Mouse (Mus musculus): ENCODE results near the gene Neurod2. TPM values are rescaled to one million over a fixed set of nuclear protein-coding genes. Genes with fewer than 3 reads are reported as not detected.

Neurod2 gene
- total RNA-seq (2023) = not detected

DNA sequence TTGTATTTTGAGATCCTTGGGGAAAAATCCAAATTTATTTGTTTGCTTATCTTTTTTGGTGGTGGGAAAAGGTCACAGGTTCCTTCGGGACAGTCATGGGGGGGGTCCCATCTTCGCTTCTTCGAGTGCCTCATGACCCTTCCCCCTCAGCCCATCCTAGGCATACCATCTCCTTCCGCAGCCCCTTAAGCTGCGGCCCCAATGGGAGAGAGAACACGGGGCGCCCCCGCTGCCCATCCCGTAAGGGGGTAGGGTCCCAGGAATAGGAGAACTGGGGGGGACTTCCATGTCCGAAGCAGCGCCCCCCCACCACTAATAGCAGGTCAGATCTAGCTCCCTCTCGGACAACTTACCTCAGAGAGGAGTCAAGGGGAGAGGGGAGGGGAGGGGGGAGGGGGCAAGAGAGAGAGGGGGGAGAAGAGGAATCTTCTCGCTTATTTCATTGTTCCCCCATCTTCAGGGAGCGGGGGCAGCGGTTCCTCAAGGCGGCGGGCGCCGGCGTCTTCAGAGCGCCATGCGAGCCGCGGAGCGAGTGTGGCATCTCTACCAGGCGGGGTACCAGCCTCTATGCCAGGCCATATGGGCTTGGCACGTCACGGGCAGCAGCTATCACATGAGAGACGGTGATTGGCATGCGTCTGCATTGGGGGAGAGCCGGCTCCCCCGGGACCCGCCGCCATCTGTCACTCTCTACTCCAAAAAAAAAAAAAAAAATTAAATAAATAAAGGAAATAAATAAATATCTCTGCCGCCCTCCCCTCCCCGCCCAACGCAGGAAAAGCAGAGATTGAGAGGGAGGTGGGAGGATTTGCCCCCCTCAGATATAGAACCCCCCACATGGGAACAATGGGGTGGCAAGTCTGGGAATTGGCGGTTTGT is at the start of gene Neurod2:
Gene Neurod2, minus strand, starts transcription at position 568 of the 879 bp plus-strand sequence.

DNA sequence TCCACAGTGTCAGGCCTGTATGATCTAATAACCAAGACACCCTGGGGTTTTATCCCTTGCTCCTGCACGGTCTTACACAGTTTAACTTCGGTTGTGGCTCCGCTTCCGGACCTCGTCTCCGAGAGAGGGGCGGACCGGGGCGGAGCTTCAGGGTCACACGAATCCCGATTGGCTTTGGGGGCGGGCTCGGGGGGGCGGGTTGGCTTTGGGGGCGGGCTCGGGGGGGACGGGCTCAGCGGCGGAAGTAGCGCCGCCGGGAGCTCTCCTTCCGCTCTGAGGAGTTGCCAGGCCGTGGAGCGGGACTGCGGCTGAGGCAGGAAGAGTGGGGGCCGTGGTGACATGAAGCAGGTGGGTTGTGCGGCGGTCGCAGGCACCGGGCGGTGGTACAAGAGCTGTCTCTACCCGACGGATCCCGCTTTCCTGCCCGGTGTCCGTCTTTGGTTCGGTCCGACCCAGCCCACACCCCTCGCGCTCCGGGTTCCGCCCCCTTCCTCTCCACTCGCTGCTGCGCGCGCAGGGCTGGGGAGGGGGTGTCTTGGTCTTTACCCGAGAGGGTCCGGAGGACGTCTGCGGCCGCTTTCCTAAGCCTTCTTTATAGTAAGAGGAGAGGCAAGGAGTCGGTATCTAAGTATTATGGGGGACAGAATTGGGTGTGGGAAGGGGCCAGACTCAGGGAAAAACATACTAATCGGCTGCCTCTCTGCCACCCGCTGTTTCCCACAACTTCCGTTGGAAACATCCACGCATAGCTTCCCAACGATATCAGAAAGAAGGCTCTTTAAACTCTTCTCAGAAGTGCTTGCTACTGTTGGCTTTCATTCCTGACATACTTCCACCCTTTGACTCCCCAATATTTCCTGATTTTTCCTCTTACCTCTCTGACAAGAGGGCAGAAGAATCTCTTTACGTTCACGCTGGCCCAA is 29.0 kb upstream of the Neurod2 start, which contains the start of gene Stard3:
Gene Stard3, plus strand, starts transcription at position 208 of the 923 bp plus-strand sequence.

GRCm38 (mm10) chr11:98348083-98348961 is 18.9 kb upstream of the Neurod2 start, which contains the start of gene Ppp1r1b:
Gene Ppp1r1b (plus strand): TSS chr11:98348404.

Other genes starting within 250 kb of the Neurod2 start
- 10 to 100 TPM; 47.0 to 47.5 TPM for gene Fbxl20, start 179.2 kb downstream of the Neurod2 start, total RNA-seq (2023)
- 10 to 100 TPM; 76.9 to 80.2 TPM for gene Med1, start 136.4 kb downstream of the Neurod2 start, total RNA-seq (2023)
- gene Cdk12, start 126.6 kb downstream of the Neurod2 start, total RNA-seq (2023) = 100 to 1,000 TPM; 108 to 113 TPM
- gene Ppp1r1b, start 18.8 kb upstream of the Neurod2 start, total RNA-seq (2023) = not detected
- gene Stard3, start 28.7 kb upstream of the Neurod2 start, total RNA-seq (2023) = 10 to 100 TPM; 38.0 to 48.9 TPM
- not detected for gene Tcap, start 54.2 kb upstream of the Neurod2 start, total RNA-seq (2023)
- not detected for gene Pnmt, start 56.8 kb upstream of the Neurod2 start, total RNA-seq (2023)
- 10 to 100 TPM; 11.1 to 14.0 TPM for gene Pgap3, start 70.8 kb upstream of the Neurod2 start, total RNA-seq (2023)
- gene Erbb2, start 82.8 kb upstream of the Neurod2 start, total RNA-seq (2023) = under 1 TPM in 1 of 2 experiments, not detected in 1; 0.12 TPM
- gene Mien1, start 109.3 kb upstream of the Neurod2 start, total RNA-seq (2023) = 10 to 100 TPM; 64.5 to 69.5 TPM
- gene Grb7, start 116.7 kb upstream of the Neurod2 start, total RNA-seq (2023) = 1 to 10 TPM in 1 of 2 experiments, not detected in 1; 2.0 TPM
- gene Ikzf3, start 216.4 kb upstream of the Neurod2 start, total RNA-seq (2023) = 100 to 1,000 TPM; 157 to 169 TPM
- gene Zpbp2, start 221.4 kb upstream of the Neurod2 start, total RNA-seq (2023) = 1 to 10 TPM; 4.9 to 6.8 TPM

Measured in T-cell, adult 66 days (primary cell).